Mouse (Mus musculus): ENCODE results near the gene Gsdma2. TPM values are rescaled to one million over a fixed set of nuclear protein-coding genes. Genes with fewer than 3 reads are reported as not detected.
A peak's percentile ranks its signal among the peaks of the same experiment; 100 is the strongest.
"Not testable (repeated sequence)": the region's sequence is repeated elsewhere in the genome, so short reads cannot be mapped to it uniquely, and the experiment has no call there.

The Gsdma2 gene
- total and polyA plus RNA-seq, 3 experiments: not detected

- TF ChIP-seq TAL1 (IDR thresholded peaks at IDR 0.05; ENCODE audit: low read length) (peak; percentile 23; the same call in 1 of the 2 replicates), ELF1 (IDR thresholded peaks at IDR 0.05; ENCODE audit: low read depth, low read length) (peak; percentile 59; the same call in 1 of the 2 replicates), EP300 (IDR thresholded peaks at IDR 0.05; ENCODE audit: low read depth in 1 of 2, low read length in 2 of 2) (peak; percentile 62), GATA1 (IDR thresholded peaks at IDR 0.05; ENCODE audit: low read depth, low read length) (peak; percentile 72), RCOR1 (IDR thresholded peaks at IDR 0.05; ENCODE audit: low read depth, low read length) (peak; percentile 28; the same call in 1 of the 2 replicates), TCF12 (IDR thresholded peaks at IDR 0.05; ENCODE audit: low read depth, low read length) (peak; percentile 52; the same call in 1 of the 2 replicates), ETS1 (IDR thresholded peaks at IDR 0.05; ENCODE audit: low read depth, low read length) (peak; percentile 43; the same call in 1 of the 2 replicates)
- H3K4me1 ChIP-seq (ENCODE audit: control insufficient read depth in 1 of 2, insufficient read depth in 2 of 2, low read length in 2 of 2); H3K36me3 ChIP-seq (ENCODE audit: control insufficient read depth in 1 of 2, insufficient read depth in 2 of 2, low read length in 2 of 2); H3K9me3 ChIP-seq (replicated peaks; ENCODE audit: insufficient read depth, low read length); H3K27me3 ChIP-seq (ENCODE audit: control insufficient read depth in 1 of 2, insufficient read depth in 2 of 2, low read length in 2 of 2); H3K4me3 ChIP-seq (ENCODE audit: control insufficient read depth in 1 of 2, insufficient read depth in 1 of 2, low read depth in 2 of 2, low read length in 2 of 2); H3K27ac ChIP-seq (ENCODE audit: control insufficient read depth, low read depth, low read length); H3K79me2 ChIP-seq (ENCODE audit: control insufficient read depth, insufficient read depth, low read length, poor library complexity); H3K9ac ChIP-seq (ENCODE audit: control insufficient read depth, low read depth, low read length, poor library complexity, severe bottlenecking): not testable (repeated sequence)
- DNase-seq (ENCODE audit: low read depth, low spot score): peak; percentile 61
Observed at GRCm38 (mm10) chr11:98624381-98624780, 22.2 kb upstream of the Gsdma2 start.

GRCm38 (mm10) chr11:98625611-98626410, 20.7 kb upstream of the Gsdma2 start, which contains the start of the genes Gm12355 and Gsdma3:
Gene Gm12355 (minus strand): TSS chr11:98625661.
Gene Gsdma3 (plus strand): TSS chr11:98626360.
- H3K36me3 ChIP-seq (ENCODE audit: control insufficient read depth in 1 of 2, insufficient read depth in 2 of 2, low read length in 2 of 2): no peaks in the 10 kb centered on the region; a peak in 1 of 4 replicates
- TF ChIP-seq UBTF (IDR thresholded peaks at IDR 0.05; ENCODE audit: borderline replicate concordance, insufficient read depth, low read depth, low read length) (no peak), ELF1 (IDR thresholded peaks at IDR 0.05; ENCODE audit: low read depth, low read length) (no peak), MYB (IDR thresholded peaks at IDR 0.05; ENCODE audit: low read depth, low read length) (no peak), CHD2 (IDR thresholded peaks at IDR 0.05; ENCODE audit: low read length) (no peak), BHLHE40 (IDR thresholded peaks at IDR 0.05; ENCODE audit: borderline replicate concordance, low read depth, low read length) (no peak), POLR2AphosphoS5 (IDR thresholded peaks at IDR 0.05; ENCODE audit: borderline replicate concordance, low read depth, low read length) (no peak), MAFK (IDR thresholded peaks at IDR 0.05; ENCODE audit: borderline replicate concordance, low read depth, low read length) (no peak), ZC3H11A (IDR thresholded peaks at IDR 0.05; ENCODE audit: low read depth, low read length) (no peak)

More at GRCm38 (mm10) chr11:98625611-98626410, 20.7 kb upstream of the Gsdma2 start, which contains the start of the genes Gm12355 and Gsdma3:
- no peak for DNase-seq (ENCODE audit: low read depth, low spot score)
- no peak within 1 kb of the TSS for H3K27ac ChIP-seq (ENCODE audit: control insufficient read depth, low read depth, low read length)
- H3K79me2 ChIP-seq (ENCODE audit: control insufficient read depth, insufficient read depth, low read length, poor library complexity): no peaks in the 10 kb centered on the region
- no peak within 1 kb of the TSS for H3K9ac ChIP-seq (ENCODE audit: control insufficient read depth, low read depth, low read length, poor library complexity, severe bottlenecking)
- no peaks in the 10 kb centered on the region; a peak in 1 of 4 replicates for H3K27me3 ChIP-seq (ENCODE audit: control insufficient read depth in 1 of 2, insufficient read depth in 2 of 2, low read length in 2 of 2)
- H3K9me3 ChIP-seq (replicated peaks; ENCODE audit: insufficient read depth, low read length): no peaks in the 10 kb centered on the region
- H3K4me3 ChIP-seq (ENCODE audit: control insufficient read depth in 1 of 2, insufficient read depth in 1 of 2, low read depth in 2 of 2, low read length in 2 of 2): no peak within 1 kb of the TSS
- H3K4me1 ChIP-seq (ENCODE audit: control insufficient read depth in 1 of 2, insufficient read depth in 2 of 2, low read length in 2 of 2): no peaks in the 10 kb centered on the region
